Mouse (Mus musculus): ENCODE results near the gene Rasa4.
"Not testable (repeated sequence)": the region's sequence is repeated elsewhere in the genome, so short reads cannot be mapped to it uniquely, and the experiment has no call there.

Rasa4 gene

GRCm38 (mm10) chr5:136115891-136116783 is 32.4 kb downstream of the Rasa4 start, which contains the start of gene Polr2j:
Polr2j (plus strand) TSS chr5:136116631.
- peak; percentile 97 for DNase-seq

DNA sequence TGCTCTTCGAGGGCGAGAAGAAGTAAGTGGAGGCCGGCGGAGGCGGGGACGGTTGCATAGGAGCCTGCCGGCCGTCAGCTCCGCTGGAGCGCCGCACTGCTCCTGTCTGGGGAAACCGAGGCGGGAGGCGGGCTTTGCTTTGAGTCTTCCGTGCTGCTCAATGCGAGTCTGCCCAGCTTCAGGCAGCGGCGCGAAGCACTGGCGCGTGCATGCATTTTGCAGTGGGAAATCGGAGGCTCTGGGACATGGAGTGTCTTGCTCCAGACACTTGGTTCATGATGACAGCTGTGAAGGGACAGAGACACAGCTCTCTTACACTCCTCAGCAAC is 33.0 kb downstream of the Rasa4 start:
- no peak for DNase-seq

DNA sequence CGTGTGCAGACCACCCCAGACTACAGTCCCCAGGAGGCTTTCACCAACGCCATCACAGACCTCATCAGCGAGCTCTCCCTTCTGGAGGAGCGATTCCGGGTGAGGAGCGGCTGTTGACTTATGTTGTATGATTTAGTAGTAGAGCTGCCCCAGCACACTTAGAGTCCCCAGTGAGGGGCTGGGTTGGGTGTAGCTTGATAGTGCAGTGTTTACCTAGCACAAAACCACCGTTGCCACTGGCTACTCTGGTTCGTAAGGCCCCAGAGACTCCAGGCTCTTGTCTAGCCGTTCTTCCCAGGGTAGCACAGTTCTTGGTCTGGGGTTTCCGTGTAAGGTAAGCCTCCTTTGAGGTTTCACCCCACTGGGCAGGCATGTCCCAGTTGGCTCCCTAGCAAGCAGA is 38.4 kb downstream of the Rasa4 start:
- no peak for DNase-seq

- peak; percentile 96 for DNase-seq
Observed at GRCm38 (mm10) chr5:136135571-136136291, 52.0 kb downstream of the Rasa4 start, which contains the start of the genes Lrwd1 and Alkbh4. Lrwd1 (minus strand) TSS chr5:136136074. Alkbh4 (plus strand) TSS chr5:136136146.

- DNase-seq = no peak
Observed at GRCm38 (mm10) chr5:136136292-136136990, 52.7 kb downstream of the Rasa4 start.

- DNase-seq = peak; percentile 54
Observed at GRCm38 (mm10) chr5:136137658-136138274, 54.0 kb downstream of the Rasa4 start.

- no peak for DNase-seq
Observed at GRCm38 (mm10) chr5:136139393-136139792, 55.7 kb downstream of the Rasa4 start.

- DNase-seq = no peak
Observed at GRCm38 (mm10) chr5:136140057-136140482, 56.4 kb downstream of the Rasa4 start.

DNA sequence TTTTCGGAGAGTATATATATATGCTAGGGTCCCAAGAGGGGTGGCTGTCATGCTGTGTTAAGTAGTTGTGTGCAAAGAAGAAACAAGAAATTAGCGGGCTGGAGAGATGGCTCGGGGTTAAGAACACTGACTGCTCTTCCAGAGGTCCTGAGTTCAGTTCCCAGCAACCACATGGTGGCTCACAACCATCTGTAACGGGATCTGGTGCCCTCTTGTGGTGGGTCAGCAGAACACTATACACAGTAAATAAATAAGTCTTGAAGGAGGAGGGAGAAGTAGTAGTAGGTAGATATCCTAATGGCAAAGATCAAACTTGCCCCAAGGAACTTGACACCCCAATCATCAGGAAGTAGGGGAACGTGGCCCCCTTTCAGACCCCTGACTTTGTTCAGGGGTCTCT is 59.0 kb downstream of the Rasa4 start:
- DNase-seq = no peak

DNA sequence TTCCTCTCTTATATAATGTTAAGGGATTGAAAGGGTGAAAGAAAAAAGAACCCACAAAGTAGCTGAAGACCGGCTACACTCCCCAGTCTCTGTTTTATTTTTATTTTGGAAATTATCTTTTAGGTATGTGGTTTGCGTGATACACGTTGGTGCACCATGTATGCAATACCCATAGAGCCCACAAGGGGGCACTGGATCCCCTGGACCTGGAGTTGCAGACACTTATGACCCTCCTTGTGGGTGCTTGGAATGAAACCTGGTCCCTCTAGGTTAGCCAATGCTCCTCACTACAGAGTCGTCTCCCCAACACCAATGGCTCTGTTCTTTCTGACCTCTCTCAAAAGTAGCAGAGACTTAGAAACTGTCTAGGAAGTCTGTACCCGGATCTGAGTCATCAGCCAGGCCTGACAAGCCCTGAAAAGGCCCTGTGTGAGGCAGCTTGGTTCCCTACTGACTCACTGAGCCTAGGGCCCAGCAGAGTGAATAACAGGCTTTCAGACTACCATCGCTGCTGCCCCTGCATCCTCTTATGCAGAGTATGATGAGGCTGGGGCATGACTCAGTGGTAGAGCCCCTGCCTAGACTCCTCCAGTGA is 59.5 kb downstream of the Rasa4 start:
- DNase-seq = no peak

- no peak for DNase-seq
Observed at GRCm38 (mm10) chr5:136144606-136145430, 61.1 kb downstream of the Rasa4 start.

DNA sequence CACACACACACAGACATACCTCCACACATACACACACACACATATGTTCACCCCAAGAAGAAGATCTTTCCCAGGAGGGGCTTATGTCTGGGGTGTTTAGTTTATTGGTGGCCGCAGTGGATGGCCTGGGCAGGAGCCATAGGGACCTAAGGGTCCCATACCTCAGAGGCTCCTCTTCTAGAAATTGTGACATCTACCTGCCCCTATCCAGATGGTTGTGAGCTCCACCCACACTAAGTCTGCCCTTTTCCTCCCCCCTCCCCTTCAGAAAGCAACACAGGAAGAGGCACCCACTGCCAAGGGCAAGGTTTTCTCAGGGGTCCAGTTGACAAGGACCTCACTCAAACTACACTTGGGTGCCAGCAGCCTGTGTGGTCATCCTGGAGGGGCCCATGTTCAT is 63.2 kb downstream of the Rasa4 start:
- DNase-seq = no peak

- DNase-seq = no peak
Observed at GRCm38 (mm10) chr5:136147704-136148103, 64.0 kb downstream of the Rasa4 start.

GRCm38 (mm10) chr5:136149134-136149576 is 65.4 kb downstream of the Rasa4 start:
- DNase-seq = not testable (repeated sequence)

- no peak for DNase-seq
Observed at GRCm38 (mm10) chr5:136152365-136152764, 68.6 kb downstream of the Rasa4 start.

DNA sequence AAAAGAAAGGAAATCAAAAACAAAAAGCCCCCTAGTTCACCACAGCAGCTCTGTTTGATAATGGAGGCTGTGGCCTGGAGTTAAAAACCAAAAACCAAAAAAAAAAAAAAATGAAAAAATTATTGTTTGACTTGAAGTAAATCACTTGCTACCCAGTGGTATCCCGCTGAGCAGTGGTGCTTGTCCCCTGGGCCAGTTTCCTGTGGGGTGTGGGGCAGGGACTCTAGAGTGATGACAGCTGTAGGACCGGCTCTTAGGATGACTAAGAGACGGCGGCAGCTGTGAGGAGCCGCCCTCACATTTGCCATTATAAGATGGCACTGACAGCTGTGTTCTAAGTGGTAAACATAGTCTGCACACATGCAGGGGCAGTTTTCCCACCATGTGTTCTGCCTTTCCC is 71.7 kb downstream of the Rasa4 start:
- DNase-seq = no peak

DNA sequence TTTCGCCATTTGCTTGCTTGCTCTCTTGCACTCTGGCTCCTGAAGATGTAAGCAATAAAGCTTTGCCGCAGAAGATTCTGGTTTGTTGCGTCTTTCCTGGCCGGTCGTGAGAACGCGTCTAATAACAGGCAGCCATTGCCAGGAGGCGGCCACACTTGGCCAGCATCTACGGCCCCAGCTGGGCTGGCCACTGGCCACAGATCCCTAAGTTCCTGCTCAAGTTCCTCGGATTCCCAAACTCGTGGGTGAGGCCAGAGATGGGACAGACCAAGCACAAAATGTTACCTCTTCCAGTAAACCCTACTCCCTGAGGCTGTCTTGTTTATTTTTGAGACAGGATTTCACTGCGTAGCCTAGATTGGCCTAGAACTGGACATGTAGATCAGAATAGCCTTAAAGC is 76.4 kb downstream of the Rasa4 start:
- DNase-seq = not testable (repeated sequence)

All from kidney, adult 18-20 months (tissue).